9 mouse cellular contexts compared by ENCODE assay signal in genomic region chr3:122046187-122046620, GRCm38 (mm10). TPM values are rescaled to one million over a fixed set of nuclear protein-coding genes. Genes with fewer than 3 reads are reported as not detected.
DNase-seq lines count a peak whose midpoint lies in the region; ATAC-seq lines count a peak whose summit lies in the region.
"Had no signal": no experiment of that assay in that cellular context is flagged by ENCODE, and none has a peak within 500 bp of the region (broad histone marks: within the 10 kb centered on the region; RNA-seq: fewer than 3 reads in every experiment).

No protein-coding gene starts in this region.

- peak overlapping the region; percentile 4; the same call in 1 of the 2 replicates for H3K27ac ChIP-seq in heart, embryonic 10.5 days
- H3K27ac ChIP-seq in embryonic facial prominence, embryonic 14.5 days (replicated peaks; ENCODE audit: low read depth, low read length): no peak overlapping the region
- 0 out of 2 replicates have a peak overlapping the region, but pooled peaks have one; percentile 29 for H3K27ac ChIP-seq in lung, embryonic 15.5 days

- no peak overlapping the region for H3K9ac ChIP-seq in embryonic facial prominence, embryonic 14.5 days (ENCODE audit: low read depth, low read length)
- H3K9ac ChIP-seq in lung, embryonic 15.5 days: no peak overlapping the region

- ATAC-seq in embryonic facial prominence, embryonic 14.5 days (ENCODE audit: low read depth): no peak
- no peak for ATAC-seq in lung, embryonic 15.5 days (ENCODE audit: borderline replicate concordance, extremely low read depth, low FRiP score, low TSS enrichment)

- DNase-seq in heart, embryonic 10.5 days (ENCODE audit: low spot score): no peak
- DNase-seq in heart, adult 8-10 months (ENCODE audit: low spot score): no peak
- DNase-seq in embryonic facial prominence, embryonic 14.5 days (ENCODE audit: low spot score): peak; percentile 88
- peak; percentile 47 to 69 for DNase-seq in heart, postnatal 14 days
- DNase-seq in T-cell, adult 2 months (ENCODE audit: low spot score): no peak
- no peak for DNase-seq in layer of hippocampus, adult 9-11 months
- no peak for DNase-seq in liver

- peaks cover 10% of the 10 kb centered on the region; the same call in 1 of the 2 replicates for H3K27me3 ChIP-seq in heart, embryonic 10.5 days (ENCODE audit: insufficient read depth, poor library complexity, severe bottlenecking)
- no peaks in the 10 kb centered on the region for H3K27me3 ChIP-seq in embryonic facial prominence, embryonic 14.5 days (replicated peaks; ENCODE audit: control insufficient read depth, insufficient read depth, low read length)
- peaks cover 9% of the 10 kb centered on the region for H3K27me3 ChIP-seq in lung, embryonic 15.5 days
- H3K27me3 ChIP-seq: CH12.LX had no signal

- no peak overlapping the region; the same call in 1 of the 2 replicates for H3K4me2 ChIP-seq in embryonic facial prominence, embryonic 14.5 days (ENCODE audit: low read depth, low read length)
- no peak overlapping the region for H3K4me2 ChIP-seq in lung, embryonic 15.5 days

- no peaks in the 10 kb centered on the region for H3K9me3 ChIP-seq in heart, embryonic 10.5 days
- no peaks in the 10 kb centered on the region for H3K9me3 ChIP-seq in embryonic facial prominence, embryonic 14.5 days (ENCODE audit: control insufficient read depth, low read length)
- H3K9me3 ChIP-seq in lung, embryonic 15.5 days: no peaks in the 10 kb centered on the region

- WGBS in heart, embryonic 10.5 days: 30% methylated on average over 10 of the region's 10 CpGs
- WGBS in embryonic facial prominence, embryonic 14.5 days: 15% methylated on average over 10 of the region's 10 CpGs
- WGBS in lung, embryonic 15.5 days: 40% methylated on average over 10 of the region's 10 CpGs

- H3K4me3 ChIP-seq in heart, embryonic 10.5 days: no peak overlapping the region
- no peak overlapping the region for H3K4me3 ChIP-seq in embryonic facial prominence, embryonic 14.5 days (ENCODE audit: low read depth, low read length)
- H3K4me3 ChIP-seq in lung, embryonic 15.5 days: no peak overlapping the region

- H3K4me1 ChIP-seq in heart, embryonic 10.5 days: peaks cover 74% of the 10 kb centered on the region
- H3K4me1 ChIP-seq in embryonic facial prominence, embryonic 14.5 days (ENCODE audit: control insufficient read depth, insufficient read depth, low read length): peaks cover 66% of the 10 kb centered on the region
- peaks cover 51% of the 10 kb centered on the region for H3K4me1 ChIP-seq in lung, embryonic 15.5 days

- intact Hi-C loops in heart, postnatal 14 days (cut with DNase I): no loop called here

- H3K36me3 ChIP-seq in heart, embryonic 10.5 days: no peaks in the 10 kb centered on the region
- no peaks in the 10 kb centered on the region for H3K36me3 ChIP-seq in embryonic facial prominence, embryonic 14.5 days (ENCODE audit: control insufficient read depth, insufficient read depth, low read length)
- no peaks in the 10 kb centered on the region for H3K36me3 ChIP-seq in lung, embryonic 15.5 days

RNA-seq across cellular contexts. Expression of gene Abca4, which starts 2.0 kb away (rescaled TPM):
- 7.1 and 8.5 TPM in 2 replicates for polyA plus RNA-seq in heart, embryonic 10.5 days (2016; fragmentation: Nextera tagmentation; extraction: Ambion mirVana)
- total RNA-seq in heart, adult 8-10 months (2022): 1 to 10 TPM; 1.8 to 2.7 (median 2.3) TPM
- 1.5 and 1.8 TPM in 2 replicates for polyA plus RNA-seq in embryonic facial prominence, embryonic 14.5 days (2014; fragmentation: Nextera tagmentation; extraction: Ambion mirVana)
- 1 to 10 TPM; 4.2 to 4.3 TPM for total RNA-seq in heart, postnatal 14 days (2021)
- polyA plus RNA-seq in lung, embryonic 15.5 days (2015; fragmentation: Nextera tagmentation; extraction: Ambion mirVana): 1.3 and 1.5 TPM in 2 replicates

Comparison
In these comparisons a context has a peak if more than half of its experiments do, and no peak if none do; other contexts are left out.
1. DNase-seq: peak in embryonic facial prominence, embryonic 14.5 days (single experiment) and heart, postnatal 14 days (2 of 2); none in heart, embryonic 10.5 days (single experiment), heart, adult 8-10 months (single experiment), T-cell, adult 2 months (single experiment), layer of hippocampus, adult 9-11 months (single experiment) and liver (single experiment).